Mouse (Mus musculus) heart, embryonic 13.5 days (tissue): Measurements from ENCODE around the gene Piwil1. TPM values are rescaled to one million over a fixed set of nuclear protein-coding genes. Genes with fewer than 3 reads are reported as not detected.

Experiments
- ATAC-seq: fragments of 200-750 bp; cut with Nextera tagmentation; 2 replicates; pipeline ENCODE4 v1.8.0; 2017; ENCODE audit warnings: moderate TSS enrichment; ENCODE audit not compliant: insufficient number of reproducible peaks, low FRiP score, low TSS enrichment; ENCODE audit errors: extremely low read depth
- H3K27ac ChIP-seq: fragments of 300-500 bp; sonication (generic); replicated peaks from 2 replicates; pipeline ENCODE4 v1.5.1; 2015; ENCODE audit warnings: moderate library complexity, mild to moderate bottlenecking, inconsistent platforms
- H3K27me3 ChIP-seq: fragments of 300-500 bp; sonication (generic); replicated peaks from 2 replicates; pipeline ENCODE4 v1.6.1; 2015; ENCODE audit warnings: mild to moderate bottlenecking, inconsistent platforms
- H3K36me3 ChIP-seq: fragments of 300-500 bp; sonication (generic); 2 replicates; pipeline ENCODE4 v1.6.1; 2015; ENCODE audit warnings: mild to moderate bottlenecking, inconsistent platforms
- H3K4me1 ChIP-seq: fragments of 300-500 bp; sonication (generic); 2 replicates; pipeline ENCODE4 v1.6.1; 2015; ENCODE audit warnings: inconsistent platforms
- H3K4me2 ChIP-seq: fragments of 300-500 bp; sonication (generic); 2 replicates; pipeline ENCODE4 v1.6.1; 2015; ENCODE audit warnings: inconsistent platforms, mild to moderate bottlenecking, moderate library complexity
- H3K4me3 ChIP-seq: fragments of 300-500 bp; sonication (generic); 2 replicates; pipeline ENCODE4 v1.5.1; 2015; ENCODE audit warnings: moderate library complexity, mild to moderate bottlenecking, inconsistent platforms
- H3K9ac ChIP-seq: fragments of 300-500 bp; sonication (generic); 2 replicates; pipeline ENCODE4 v1.6.1; 2015; ENCODE audit warnings: inconsistent platforms, mild to moderate bottlenecking, moderate library complexity
- H3K9me3 ChIP-seq: fragments of 300-500 bp; sonication (generic); 2 replicates; pipeline ENCODE4 v1.6.1; 2016; ENCODE audit warnings: inconsistent platforms
- WGBS: fragments of 180-500 bp; shearing (Covaris S2); methylation state at CpG from one replicate; pipeline ENCODE4 v1.1.7; 2015; ENCODE audit warnings: mixed read lengths; 5-methylcytosine and 5-hydroxymethylcytosine counted together
- polyA plus RNA-seq: library from polyadenylated mRNA; unstranded; fragments of >200 nt; fragmentation: Nextera tagmentation; extraction: Ambion mirVana; gene quantifications from 2 replicates; pipeline ENCODE4 v1.2.1, GENCODE M21; 2015

Piwil1 gene
- polyA plus RNA-seq: not detected in 2 replicates

- ATAC-seq: no peak
- 68% methylated on average over 4 of the region's 4 CpGs for WGBS
These were observed at the start of gene Piwil1 for GRCm38 (mm10) chr5:128702224-128702623. TSS of gene Piwil1 (plus strand) at chr5:128702524.

GRCm38 (mm10) chr5:128656496-128657135, 45.7 kb upstream of the Piwil1 start:
- Histone ChIP-seq H3K4me3 (no peak overlapping the region), H3K27me3 (peaks cover 10% of the 10 kb centered on the region; the same call in 1 of the 2 replicates), H3K27ac (no peak overlapping the region), H3K9me3 (0 out of 2 replicates have a peak, but pooled peaks cover 2% of the 10 kb centered on the region), H3K4me2 (peak overlapping the region; percentile 30), H3K36me3 (no peaks in the 10 kb centered on the region), H3K9ac (no peak overlapping the region), H3K4me1 (no peaks in the 10 kb centered on the region)
- WGBS: 39% methylated on average over 22 of the region's 22 CpGs
- no peak for ATAC-seq

More at GRCm38 (mm10) chr5:128702224-128702623, at the start of gene Piwil1:
- Histone ChIP-seq H3K27ac (no peak within 1 kb of the TSS), H3K36me3 (no peaks in the 10 kb centered on the region), H3K9me3 (peaks cover 8% of the 10 kb centered on the region; the same call in 1 of the 2 replicates), H3K9ac (no peak within 1 kb of the TSS), H3K4me1 (0 out of 2 replicates have a peak, but pooled peaks cover 3% of the 10 kb centered on the region), H3K27me3 (no peaks in the 10 kb centered on the region), H3K4me3 (no peak within 1 kb of the TSS), H3K4me2 (no peak within 1 kb of the TSS)

GRCm38 (mm10) chr5:128660101-128660500, 42.2 kb upstream of the Piwil1 start:
- 48% methylated on average over 8 of the region's 8 CpGs for WGBS
- peaks cover 11% of the 10 kb centered on the region; the same call in 1 of the 2 replicates for H3K27me3 ChIP-seq
- no peaks in the 10 kb centered on the region for H3K36me3 ChIP-seq
- H3K4me2 ChIP-seq: no peak overlapping the region
- no peaks in the 10 kb centered on the region for H3K4me1 ChIP-seq
- H3K4me3 ChIP-seq: no peak overlapping the region
- no peak overlapping the region for H3K9ac ChIP-seq
- peaks cover 8% of the 10 kb centered on the region; the same call in 1 of the 2 replicates for H3K9me3 ChIP-seq
- no peak overlapping the region for H3K27ac ChIP-seq
- ATAC-seq: no peak

GRCm38 (mm10) chr5:128662881-128663280, 39.4 kb upstream of the Piwil1 start:
- no peaks in the 10 kb centered on the region for H3K4me1 ChIP-seq
- ATAC-seq: no peak
- no peak overlapping the region for H3K4me3 ChIP-seq
- WGBS: 86% methylated on average over 6 of the region's 6 CpGs
- no peak overlapping the region for H3K9ac ChIP-seq
- H3K9me3 ChIP-seq: peaks cover 11% of the 10 kb centered on the region; the same call in 1 of the 2 replicates
- H3K36me3 ChIP-seq: no peaks in the 10 kb centered on the region
- H3K4me2 ChIP-seq: no peak overlapping the region
- H3K27me3 ChIP-seq: 0 out of 2 replicates have a peak, but pooled peaks cover 7% of the 10 kb centered on the region
- no peak overlapping the region for H3K27ac ChIP-seq

- Histone ChIP-seq H3K4me2 (no peak overlapping the region), H3K9ac (no peak overlapping the region), H3K4me3 (no peak overlapping the region), H3K27me3 (0 out of 2 replicates have a peak, but pooled peaks cover 7% of the 10 kb centered on the region), H3K36me3 (no peaks in the 10 kb centered on the region), H3K9me3 (peaks cover 11% of the 10 kb centered on the region; the same call in 1 of the 2 replicates), H3K27ac (no peak overlapping the region), H3K4me1 (no peaks in the 10 kb centered on the region)
- no peak for ATAC-seq
- 72% methylated on average over 7 of the region's 7 CpGs for WGBS
These were observed 38.3 kb upstream of the Piwil1 start for GRCm38 (mm10) chr5:128663976-128664375.

- Histone ChIP-seq H3K9me3 (peaks cover 11% of the 10 kb centered on the region; the same call in 1 of the 2 replicates), H3K9ac (no peak overlapping the region), H3K27ac (no peak overlapping the region), H3K4me1 (no peaks in the 10 kb centered on the region), H3K4me2 (no peak overlapping the region), H3K27me3 (0 out of 2 replicates have a peak, but pooled peaks cover 7% of the 10 kb centered on the region), H3K4me3 (no peak overlapping the region), H3K36me3 (no peaks in the 10 kb centered on the region)
- no peak for ATAC-seq
- 90% methylated on average over 1 of the region's 1 CpGs for WGBS
These were observed 37.3 kb upstream of the Piwil1 start for GRCm38 (mm10) chr5:128665045-128665444.

- no peak overlapping the region for H3K4me2 ChIP-seq
- 50% methylated on average over 7 of the region's 7 CpGs for WGBS
- no peak for ATAC-seq
These were observed 35.0 kb upstream of the Piwil1 start for GRCm38 (mm10) chr5:128667303-128667702.

GRCm38 (mm10) chr5:128674124-128674523, 28.2 kb upstream of the Piwil1 start:
- Histone ChIP-seq H3K4me3 (no peak overlapping the region), H3K27me3 (no peaks in the 10 kb centered on the region), H3K36me3 (no peaks in the 10 kb centered on the region), H3K9me3 (no peaks in the 10 kb centered on the region), H3K9ac (no peak overlapping the region), H3K27ac (no peak overlapping the region), H3K4me1 (no peaks in the 10 kb centered on the region), H3K4me2 (no peak overlapping the region)
- 71% methylated on average over 9 of the region's 9 CpGs for WGBS
- ATAC-seq: no peak

More at GRCm38 (mm10) chr5:128667303-128667702, 35.0 kb upstream of the Piwil1 start:
- Histone ChIP-seq H3K4me3 (no peak overlapping the region), H3K9me3 (peaks cover 11% of the 10 kb centered on the region; the same call in 1 of the 2 replicates), H3K4me1 (no peaks in the 10 kb centered on the region), H3K36me3 (no peaks in the 10 kb centered on the region), H3K27me3 (no peaks in the 10 kb centered on the region), H3K9ac (no peak overlapping the region), H3K27ac (no peak overlapping the region)

- H3K27me3 ChIP-seq: no peaks in the 10 kb centered on the region
- H3K4me3 ChIP-seq: no peak overlapping the region
- H3K27ac ChIP-seq: no peak overlapping the region
- no peaks in the 10 kb centered on the region for H3K36me3 ChIP-seq
- no peak overlapping the region for H3K9ac ChIP-seq
- 74% methylated on average over 4 of the region's 4 CpGs for WGBS
- no peaks in the 10 kb centered on the region for H3K4me1 ChIP-seq
- peaks cover 3% of the 10 kb centered on the region; the same call in 1 of the 2 replicates for H3K9me3 ChIP-seq
- ATAC-seq: no peak
- no peak overlapping the region for H3K4me2 ChIP-seq
These were observed 25.0 kb upstream of the Piwil1 start for GRCm38 (mm10) chr5:128677373-128677772.

- H3K27ac ChIP-seq: no peak overlapping the region
- no peaks in the 10 kb centered on the region for H3K27me3 ChIP-seq
- no peak for ATAC-seq
- no peaks in the 10 kb centered on the region for H3K4me1 ChIP-seq
- 67% methylated on average over 6 of the region's 6 CpGs for WGBS
- no peaks in the 10 kb centered on the region for H3K36me3 ChIP-seq
- H3K9me3 ChIP-seq: peaks cover 3% of the 10 kb centered on the region; the same call in 1 of the 2 replicates
- H3K4me3 ChIP-seq: no peak overlapping the region
- no peak overlapping the region for H3K9ac ChIP-seq
- H3K4me2 ChIP-seq: no peak overlapping the region
These were observed 24.5 kb upstream of the Piwil1 start for GRCm38 (mm10) chr5:128677861-128678260.

- no peak overlapping the region for H3K9ac ChIP-seq
- no peak for ATAC-seq
- no peak overlapping the region for H3K27ac ChIP-seq
- no peak overlapping the region for H3K4me3 ChIP-seq
- no peak overlapping the region for H3K4me2 ChIP-seq
- peaks cover 3% of the 10 kb centered on the region; the same call in 1 of the 2 replicates for H3K9me3 ChIP-seq
- H3K27me3 ChIP-seq: peaks cover 4% of the 10 kb centered on the region; the same call in 1 of the 2 replicates
- no peaks in the 10 kb centered on the region for H3K4me1 ChIP-seq
- no peaks in the 10 kb centered on the region for H3K36me3 ChIP-seq
- 28% methylated on average over 5 of the region's 5 CpGs for WGBS
These were observed 20.9 kb upstream of the Piwil1 start for GRCm38 (mm10) chr5:128681456-128681855.
